Mouse (Mus musculus) intestine, embryonic 15.5 days (tissue): Measurements from ENCODE around the gene Thada. TPM values are rescaled to one million over a fixed set of nuclear protein-coding genes. Genes with fewer than 3 reads are reported as not detected.
A peak's percentile ranks its signal among the peaks of the same experiment; 100 is the strongest.

Source experiments
- ATAC-seq: fragments of 200-750 bp; cut with Nextera tagmentation; 2 replicates; pipeline ENCODE4 v1.8.0; 2017; ENCODE audit warnings: moderate TSS enrichment, moderate library complexity
- H3K27ac ChIP-seq: fragments of 300-500 bp; sonication (generic); 2 replicates; pipeline ENCODE4 v1.5.1; 2015; ENCODE audit warnings: mild to moderate bottlenecking, inconsistent platforms
- H3K27me3 ChIP-seq: fragments of 300-500 bp; sonication (generic); replicated peaks from 2 replicates; pipeline ENCODE4 v1.6.1; 2015; ENCODE audit warnings: inconsistent platforms
- H3K36me3 ChIP-seq: fragments of 300-500 bp; sonication (generic); 2 replicates; pipeline ENCODE4 v1.6.1; 2015; ENCODE audit warnings: inconsistent platforms
- H3K4me1 ChIP-seq: fragments of 300-500 bp; sonication (generic); replicated peaks from 2 replicates; pipeline ENCODE4 v1.6.1; 2015; ENCODE audit warnings: inconsistent platforms
- H3K4me2 ChIP-seq: fragments of 300-500 bp; sonication (generic); replicated peaks from 2 replicates; pipeline ENCODE4 v1.6.1; 2015; ENCODE audit warnings: mild to moderate bottlenecking, inconsistent platforms
- H3K4me3 ChIP-seq: fragments of 300-500 bp; sonication (generic); replicated peaks from 2 replicates; pipeline ENCODE4 v1.5.1; 2015; ENCODE audit warnings: inconsistent platforms
- H3K9ac ChIP-seq: fragments of 300-500 bp; sonication (generic); 2 replicates; pipeline ENCODE4 v1.6.1; 2015; ENCODE audit warnings: inconsistent platforms
- H3K9me3 ChIP-seq: fragments of 300-500 bp; sonication (generic); 2 replicates; pipeline ENCODE4 v1.6.1; 2016; ENCODE audit warnings: inconsistent platforms
- WGBS: fragments of 180-500 bp; shearing (Covaris S2); methylation state at CpG from one replicate; pipeline ENCODE4 v1.1.7; 2015; 5-methylcytosine and 5-hydroxymethylcytosine counted together
- polyA plus RNA-seq: library from polyadenylated mRNA; unstranded; fragments of >200 nt; fragmentation: Nextera tagmentation; extraction: Ambion mirVana; gene quantifications from 2 replicates; pipeline ENCODE4 v1.2.1, GENCODE M21; 2015

Gene Thada
- polyA plus RNA-seq, 1 experiment from 2014 or later = 6.3 TPM

- H3K4me2 ChIP-seq = no peak overlapping the region
- H3K4me3 ChIP-seq = no peak overlapping the region
- H3K27ac ChIP-seq = no peak overlapping the region
- ATAC-seq = no peak
- H3K36me3 ChIP-seq = no peaks in the 10 kb centered on the region
- H3K27me3 ChIP-seq = no peaks in the 10 kb centered on the region
- no peaks in the 10 kb centered on the region for H3K9me3 ChIP-seq
- WGBS = 60% methylated on average over 4 of the region's 4 CpGs
- H3K4me1 ChIP-seq = peaks cover 6% of the 10 kb centered on the region
- H3K9ac ChIP-seq = no peak overlapping the region
Measured at GRCm38 (mm10) chr17:84258638-84259261, 207.3 kb downstream of the Thada start.

DNA sequence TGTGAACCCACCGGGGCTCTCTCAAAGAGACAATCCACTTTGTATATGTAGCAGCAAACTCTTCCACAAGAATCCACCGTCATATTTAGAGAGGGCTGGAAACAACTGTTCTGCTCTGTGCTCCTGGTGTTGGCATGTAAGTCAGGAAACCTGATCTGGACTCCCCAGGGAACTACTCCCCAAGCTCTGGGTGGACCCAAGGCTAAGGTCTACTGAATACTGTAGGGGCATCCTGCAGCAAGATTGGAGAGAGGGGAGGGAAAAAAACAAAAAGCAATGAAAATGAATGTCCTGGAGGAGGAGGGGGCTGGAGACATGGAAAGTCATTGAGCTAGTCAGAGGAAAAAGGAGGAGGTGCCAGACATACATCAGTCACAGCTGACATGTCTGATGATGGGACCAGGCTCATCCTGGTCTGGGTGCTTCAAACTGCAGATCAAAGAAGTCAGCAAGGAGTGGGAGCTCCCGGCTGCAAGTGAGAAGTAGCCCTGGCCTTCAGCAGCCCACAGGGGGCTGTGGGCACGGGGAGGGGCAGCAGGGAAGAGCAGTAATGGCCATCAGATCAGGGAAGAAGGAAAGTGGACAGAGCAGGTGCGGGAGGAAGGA, 208.0 kb downstream of the Thada start:
- H3K27ac ChIP-seq = no peak overlapping the region
- H3K4me1 ChIP-seq = peaks cover 6% of the 10 kb centered on the region
- no peak overlapping the region for H3K4me2 ChIP-seq
- 64% methylated on average over 5 of the region's 5 CpGs for WGBS
- no peaks in the 10 kb centered on the region for H3K36me3 ChIP-seq
- ATAC-seq = no peak
- H3K9ac ChIP-seq = no peak overlapping the region
- no peaks in the 10 kb centered on the region for H3K9me3 ChIP-seq
- H3K4me3 ChIP-seq = no peak overlapping the region
- no peaks in the 10 kb centered on the region for H3K27me3 ChIP-seq

DNA sequence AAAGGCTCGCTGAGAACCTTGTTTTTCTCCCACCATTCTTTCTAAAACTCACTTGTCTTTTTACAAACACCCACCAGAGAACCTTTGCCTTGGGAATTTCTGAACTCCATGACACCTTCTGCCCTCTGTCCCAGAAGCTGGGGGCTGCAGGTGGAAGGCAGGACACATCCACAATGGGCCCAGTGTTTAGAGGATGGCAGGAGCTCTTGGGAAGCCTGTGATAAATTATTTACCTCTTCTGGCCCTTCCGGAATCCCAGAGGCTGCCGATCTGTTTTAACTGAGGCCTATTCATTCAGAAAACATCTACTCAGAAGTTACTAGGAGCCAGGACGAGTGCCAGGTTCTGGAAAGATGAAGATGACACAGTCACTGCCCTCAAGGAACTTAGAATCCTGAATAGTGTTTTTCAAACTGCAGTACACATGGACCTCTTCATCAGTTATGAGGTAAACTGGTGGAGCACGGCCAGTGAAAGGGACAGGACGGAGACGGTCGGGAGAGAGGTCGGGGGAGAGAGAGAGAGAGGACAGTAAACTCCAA, 209.7 kb downstream of the Thada start:
- no peak overlapping the region for H3K4me3 ChIP-seq
- no peak for ATAC-seq
- no peaks in the 10 kb centered on the region for H3K36me3 ChIP-seq
- no peak overlapping the region for H3K9ac ChIP-seq
- no peaks in the 10 kb centered on the region for H3K27me3 ChIP-seq
- no peak overlapping the region for H3K4me2 ChIP-seq
- WGBS = 42% methylated on average over 9 of the region's 9 CpGs
- H3K9me3 ChIP-seq = no peaks in the 10 kb centered on the region
- H3K4me1 ChIP-seq = peaks cover 5% of the 10 kb centered on the region
- no peak overlapping the region for H3K27ac ChIP-seq

GRCm38 (mm10) chr17:84255841-84256240, 210.2 kb downstream of the Thada start:
- Histone ChIP-seq H3K36me3 (no peaks in the 10 kb centered on the region), H3K27me3 (no peaks in the 10 kb centered on the region), H3K4me2 (no peak overlapping the region), H3K9ac (no peak overlapping the region), H3K9me3 (no peaks in the 10 kb centered on the region), H3K4me1 (peaks cover 2% of the 10 kb centered on the region; the same call in 1 of the 2 replicates), H3K27ac (peak overlapping the region; percentile 51), H3K4me3 (no peak overlapping the region)
- WGBS = 37% methylated on average over 2 of the region's 2 CpGs
- ATAC-seq = no peak

DNA sequence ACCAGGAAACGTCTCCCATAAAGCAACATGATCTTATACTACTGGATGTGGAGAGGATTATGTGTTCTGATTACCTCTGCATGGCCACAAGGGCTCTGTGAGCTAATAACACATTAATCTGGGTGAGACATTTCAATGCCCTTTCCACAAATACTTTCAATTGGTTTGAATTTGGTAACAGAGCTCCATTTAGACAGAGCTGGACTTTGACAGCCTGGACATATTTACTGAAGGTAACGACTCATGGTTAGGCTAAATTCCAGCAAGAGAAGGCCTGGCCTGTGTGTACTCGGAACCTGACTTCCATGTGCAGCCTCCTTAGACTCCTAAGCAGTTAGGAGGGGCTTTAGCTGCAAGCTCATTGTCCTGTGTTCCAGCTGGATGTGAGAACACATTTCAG, 214.6 kb downstream of the Thada start:
- H3K36me3 ChIP-seq = peaks cover 6% of the 10 kb centered on the region; the same call in 1 of the 2 replicates
- WGBS = 77% methylated on average over 3 of the region's 3 CpGs
- ATAC-seq = no peak

DNA sequence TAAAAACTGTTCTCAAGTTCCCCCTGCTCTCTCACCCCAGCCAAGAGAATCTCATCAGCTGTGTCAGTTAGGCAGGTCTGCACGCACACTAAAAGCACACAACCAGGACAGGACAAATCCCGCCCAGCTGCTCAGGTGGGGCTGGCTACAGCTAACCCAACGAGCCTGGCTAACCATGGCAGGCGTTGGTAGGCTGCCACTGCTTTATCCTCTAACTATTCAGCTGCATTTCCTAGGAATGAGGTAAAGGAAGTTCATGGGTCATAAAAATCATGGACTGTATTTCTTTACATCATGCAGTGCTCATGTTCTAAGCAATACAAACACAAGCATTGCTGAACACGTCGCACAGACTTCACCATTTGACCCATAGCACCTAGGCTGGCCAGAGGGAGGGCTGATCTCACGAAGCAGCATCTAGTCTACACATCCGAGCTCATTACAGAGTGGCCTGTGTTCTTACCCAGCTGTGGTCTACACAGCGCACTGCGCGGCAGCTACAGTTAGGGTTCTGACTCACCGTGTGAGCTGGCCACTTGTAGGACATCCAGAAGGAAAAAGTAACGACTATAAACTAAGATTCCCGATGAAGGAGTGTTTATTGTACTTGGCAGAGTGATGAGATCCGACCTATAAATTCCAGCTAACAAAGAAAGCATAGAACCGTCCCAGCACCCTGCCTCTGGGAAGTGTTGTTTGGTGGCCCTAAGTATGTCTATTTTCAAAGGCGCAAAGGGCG, 221.7 kb downstream of the Thada start:
- peak; percentile 58; the same call in 1 of the 2 replicates for ATAC-seq

More for the DNA sequence above, 214.6 kb downstream of the Thada start:
- no peak overlapping the region for H3K9ac ChIP-seq
- peaks cover 2% of the 10 kb centered on the region; the same call in 1 of the 2 replicates for H3K4me1 ChIP-seq
- no peaks in the 10 kb centered on the region for H3K9me3 ChIP-seq
- H3K27me3 ChIP-seq = no peaks in the 10 kb centered on the region
- no peak overlapping the region for H3K4me3 ChIP-seq
- H3K27ac ChIP-seq = no peak overlapping the region
- no peak overlapping the region for H3K4me2 ChIP-seq

DNA sequence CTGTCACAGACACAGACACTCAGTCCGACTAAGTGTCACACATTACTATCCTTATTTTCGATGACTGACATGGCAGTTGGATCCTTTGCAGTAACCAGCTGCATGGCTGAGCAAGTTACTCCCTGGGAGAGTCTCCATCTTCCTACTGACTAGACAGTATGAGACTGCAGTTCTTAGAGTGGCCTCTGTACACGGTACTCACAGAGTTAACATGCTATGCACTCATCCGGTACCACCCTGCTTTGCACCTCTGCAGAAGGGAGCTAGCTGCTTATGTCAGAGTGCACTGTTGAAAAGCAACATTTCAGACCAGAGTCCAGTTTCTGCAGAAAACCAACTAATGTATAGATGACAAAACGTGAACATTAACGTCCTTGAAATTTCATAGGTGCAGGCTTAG, 222.2 kb downstream of the Thada start:
- Histone ChIP-seq H3K4me3 (no peak overlapping the region), H3K36me3 (no peaks in the 10 kb centered on the region), H3K27me3 (no peaks in the 10 kb centered on the region), H3K9ac (no peak overlapping the region), H3K9me3 (no peaks in the 10 kb centered on the region), H3K4me1 (peaks cover 9% of the 10 kb centered on the region; the same call in 1 of the 2 replicates), H3K27ac (no peak overlapping the region), H3K4me2 (no peak overlapping the region)
- WGBS = 58% methylated on average over 6 of the region's 6 CpGs
- 0 out of 2 replicates have a peak, but pooled peaks have one; percentile 67 for ATAC-seq

More for the DNA sequence above, 221.7 kb downstream of the Thada start:
- no peaks in the 10 kb centered on the region for H3K9me3 ChIP-seq
- no peaks in the 10 kb centered on the region for H3K27me3 ChIP-seq
- H3K4me1 ChIP-seq = peaks cover 7% of the 10 kb centered on the region; the same call in 1 of the 2 replicates
- 60% methylated on average over 18 of the region's 18 CpGs for WGBS
- no peak overlapping the region for H3K27ac ChIP-seq
- no peak overlapping the region for H3K4me2 ChIP-seq
- no peak overlapping the region for H3K4me3 ChIP-seq
- no peaks in the 10 kb centered on the region for H3K36me3 ChIP-seq
- H3K9ac ChIP-seq = no peak overlapping the region

DNA sequence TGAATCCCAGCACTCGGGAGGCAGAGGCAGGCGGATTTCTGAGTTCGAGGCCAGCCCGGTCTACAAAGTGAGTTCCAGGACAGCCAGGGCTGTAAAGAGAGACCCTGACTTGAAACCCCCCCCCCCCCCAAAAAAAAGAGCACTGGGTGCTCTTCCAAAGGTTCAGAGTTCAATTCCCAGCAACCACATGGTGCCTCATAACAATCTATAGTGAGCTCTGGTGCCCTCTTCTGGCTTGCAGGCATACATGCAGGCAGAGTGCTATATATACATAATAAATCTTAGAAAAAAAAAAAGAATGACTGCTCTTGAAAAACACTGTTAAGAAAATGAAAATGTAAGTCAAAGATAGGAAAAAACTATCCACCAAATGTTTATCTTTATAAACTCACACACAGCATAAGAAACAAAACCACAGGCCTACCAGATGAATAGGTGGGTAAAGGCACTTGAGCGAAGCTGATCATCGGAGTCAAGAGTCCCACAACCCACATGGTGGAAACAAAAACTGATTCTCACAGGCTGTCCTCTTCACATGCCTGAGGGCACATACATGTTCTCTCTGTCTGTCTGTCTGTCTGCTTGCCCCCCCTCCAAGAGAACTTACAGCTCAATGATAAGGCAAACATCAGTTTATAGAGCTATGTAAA, 224.6 kb downstream of the Thada start:
- no peaks in the 10 kb centered on the region for H3K9me3 ChIP-seq
- H3K4me2 ChIP-seq = no peak overlapping the region
- 97% methylated on average over 6 of the region's 6 CpGs for WGBS
- no peak overlapping the region for H3K27ac ChIP-seq
- no peak overlapping the region for H3K9ac ChIP-seq
- H3K27me3 ChIP-seq = no peaks in the 10 kb centered on the region
- peaks cover 9% of the 10 kb centered on the region; the same call in 1 of the 2 replicates for H3K4me1 ChIP-seq
- H3K36me3 ChIP-seq = no peaks in the 10 kb centered on the region
- ATAC-seq = no peak
- H3K4me3 ChIP-seq = no peak overlapping the region

DNA sequence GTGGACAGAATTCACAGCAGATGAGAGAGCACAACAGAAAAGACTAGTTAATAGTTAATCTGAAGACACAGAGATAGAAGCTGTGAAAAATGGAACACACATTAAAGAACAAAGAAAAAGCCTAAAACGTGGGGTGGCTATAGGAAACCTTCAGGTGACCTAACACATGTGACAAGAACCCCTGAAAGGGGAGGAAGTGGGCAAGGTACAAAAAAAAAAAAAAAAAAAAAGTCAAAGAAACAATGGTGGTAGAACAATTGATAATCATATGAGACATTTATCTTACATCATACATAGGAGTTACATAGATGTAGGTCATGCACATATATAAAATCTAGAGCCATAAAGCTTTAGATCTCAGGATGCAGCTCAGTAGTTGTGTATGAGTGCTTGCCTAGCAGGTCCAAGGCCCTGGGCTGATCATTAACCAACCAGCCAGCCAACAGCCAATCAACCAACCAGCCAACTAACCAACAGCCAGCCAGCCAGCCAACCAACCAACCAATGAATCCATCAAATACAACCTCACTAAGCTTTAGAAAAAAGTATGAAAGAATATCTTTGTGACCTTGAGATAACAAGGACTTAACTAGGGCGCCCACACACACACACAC, 226.2 kb downstream of the Thada start:
- Histone ChIP-seq H3K27ac (no peak overlapping the region), H3K4me3 (no peak overlapping the region), H3K9ac (no peak overlapping the region), H3K9me3 (no peaks in the 10 kb centered on the region), H3K27me3 (no peaks in the 10 kb centered on the region), H3K4me1 (peaks cover 9% of the 10 kb centered on the region; the same call in 1 of the 2 replicates), H3K4me2 (no peak overlapping the region), H3K36me3 (no peaks in the 10 kb centered on the region)
- 0 out of 2 replicates have a peak, but pooled peaks have one; percentile 50 for ATAC-seq
- 60% methylated on average over 2 of the region's 2 CpGs for WGBS

- Histone ChIP-seq H3K4me1 (0 out of 2 replicates have a peak, but pooled peaks cover 2% of the 10 kb centered on the region), H3K9me3 (no peaks in the 10 kb centered on the region)
Measured at GRCm38 (mm10) chr17:84238174-84238573, 227.8 kb downstream of the Thada start.

DNA sequence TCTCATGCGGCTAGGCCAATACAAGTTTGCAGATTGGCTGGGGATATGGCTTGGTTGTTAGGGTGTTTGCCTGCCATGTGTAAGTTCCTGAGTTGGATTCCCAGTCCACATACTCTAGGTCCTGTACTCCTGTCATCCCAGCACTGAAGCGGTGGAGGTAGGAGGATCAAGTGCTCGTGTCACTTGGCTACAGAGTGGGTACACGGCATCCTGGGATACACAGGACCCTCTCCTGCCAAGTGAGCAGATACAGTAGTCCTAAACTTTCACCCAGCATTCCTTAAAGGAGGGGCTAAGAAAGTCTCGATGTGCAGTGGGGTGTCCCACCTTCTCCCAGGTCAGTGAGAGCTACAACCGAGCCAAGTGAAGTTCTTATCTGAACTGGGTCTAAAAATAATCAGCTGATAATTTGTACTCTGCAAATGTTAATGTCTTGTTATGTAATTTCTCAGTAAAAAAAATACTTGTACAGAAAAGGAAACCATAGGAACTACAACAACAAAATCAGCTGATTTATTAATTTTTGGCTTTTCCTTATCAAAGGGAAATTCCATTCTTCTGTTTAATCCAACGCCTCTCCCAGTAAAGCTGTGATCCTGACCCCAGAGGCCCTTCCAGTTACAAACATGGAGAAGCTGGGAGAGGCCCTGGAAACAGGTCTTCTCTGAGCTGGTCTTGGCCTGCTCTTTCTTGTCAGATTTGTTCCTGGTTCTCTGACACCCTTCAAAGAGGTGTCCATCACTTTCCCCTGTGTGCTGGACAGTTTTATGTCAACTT, 229.0 kb downstream of the Thada start:
- no peaks in the 10 kb centered on the region for H3K9me3 ChIP-seq
- no peaks in the 10 kb centered on the region for H3K27me3 ChIP-seq
- H3K9ac ChIP-seq = no peak overlapping the region
- H3K4me3 ChIP-seq = no peak overlapping the region
- no peak for ATAC-seq
- 79% methylated on average over 7 of the region's 7 CpGs for WGBS
- no peak overlapping the region for H3K27ac ChIP-seq
- H3K4me1 ChIP-seq = 0 out of 2 replicates have a peak, but pooled peaks cover 2% of the 10 kb centered on the region
- no peak overlapping the region for H3K4me2 ChIP-seq
- H3K36me3 ChIP-seq = no peaks in the 10 kb centered on the region

More at GRCm38 (mm10) chr17:84238174-84238573, 227.8 kb downstream of the Thada start:
- no peaks in the 10 kb centered on the region for H3K36me3 ChIP-seq
- H3K27ac ChIP-seq = no peak overlapping the region
- 54% methylated on average over 1 of the region's 1 CpGs for WGBS
- H3K27me3 ChIP-seq = no peaks in the 10 kb centered on the region
- no peak overlapping the region for H3K9ac ChIP-seq
- no peak overlapping the region for H3K4me3 ChIP-seq
- ATAC-seq = no peak
- no peak overlapping the region for H3K4me2 ChIP-seq
